Mouse (Mus musculus): ENCODE data around the gene Evi5. TPM values are rescaled to one million over a fixed set of nuclear protein-coding genes. Genes with fewer than 3 reads are reported as not detected.

Evi5 gene
- polyA plus RNA-seq, 1 experiment from 2014 or later: 46.5 TPM

DNA sequence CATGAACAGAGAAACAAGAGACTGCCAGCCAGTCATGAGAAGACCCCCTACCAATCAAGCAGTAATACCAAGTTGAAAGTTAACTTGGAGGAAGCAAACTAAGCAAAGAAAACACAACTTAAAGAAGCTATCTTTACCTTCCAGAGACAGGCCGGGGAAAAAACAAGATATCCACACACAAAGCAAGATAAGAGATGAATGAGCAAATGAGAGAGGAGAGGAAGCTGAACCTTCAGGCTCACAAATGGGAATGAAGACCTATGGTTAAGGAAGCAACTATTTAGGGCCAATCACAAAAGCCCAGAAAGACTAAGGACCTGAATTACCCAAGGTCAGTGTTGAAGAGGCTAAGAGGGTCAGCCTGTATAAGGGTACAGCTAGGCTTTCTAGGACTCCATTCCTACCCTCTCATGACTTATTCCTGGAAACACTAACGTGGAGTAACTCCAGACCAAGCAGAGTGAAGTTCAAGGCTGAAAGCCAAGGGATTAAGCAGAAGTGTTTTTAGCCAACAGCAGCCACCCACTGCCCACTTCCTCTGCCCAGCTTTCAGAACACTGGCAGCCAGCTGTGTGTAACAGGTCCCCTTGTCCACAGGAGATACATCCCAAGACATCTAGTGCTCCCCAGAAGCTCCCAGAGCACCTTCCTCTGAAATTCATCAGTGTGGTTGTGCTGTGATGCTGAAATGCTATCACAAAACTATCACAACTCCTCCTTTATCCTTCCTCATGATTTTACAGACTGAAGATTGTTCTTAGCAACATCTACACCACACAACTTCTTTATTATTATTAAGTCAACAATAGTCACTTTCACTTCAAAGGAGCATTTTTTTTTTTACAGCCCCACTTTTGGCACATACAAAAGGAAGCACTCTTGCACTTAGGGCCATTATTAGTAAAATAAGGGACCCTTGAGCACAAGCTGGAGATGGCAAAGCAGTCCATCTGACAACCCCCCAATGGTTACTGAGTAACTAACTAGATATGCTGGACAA lies 8.5 kb downstream of the Evi5 start:
- Histone ChIP-seq H3K36me3 (ENCODE audit: control insufficient read depth, insufficient read depth, low read length) (no peaks in the 10 kb centered on the region), H3K4me2 (ENCODE audit: low read length) (no peak overlapping the region), H3K4me3 (ENCODE audit: low read depth, low read length) (no peak overlapping the region), H3K27me3 (ENCODE audit: control insufficient read depth, insufficient read depth, low read depth, low read length) (no peaks in the 10 kb centered on the region), H3K4me1 (ENCODE audit: control insufficient read depth, insufficient read depth, low read length) (peaks cover 8% of the 10 kb centered on the region), H3K9me3 (replicated peaks; ENCODE audit: control insufficient read depth, low read length, poor library complexity, severe bottlenecking) (no peaks in the 10 kb centered on the region), H3K27ac (ENCODE audit: low read length) (no peak overlapping the region), H3K9ac (ENCODE audit: low read depth, low read length) (no peak overlapping the region)
- 63% methylated on average over 2 of the region's 2 CpGs for WGBS
- ATAC-seq: no peak

DNA sequence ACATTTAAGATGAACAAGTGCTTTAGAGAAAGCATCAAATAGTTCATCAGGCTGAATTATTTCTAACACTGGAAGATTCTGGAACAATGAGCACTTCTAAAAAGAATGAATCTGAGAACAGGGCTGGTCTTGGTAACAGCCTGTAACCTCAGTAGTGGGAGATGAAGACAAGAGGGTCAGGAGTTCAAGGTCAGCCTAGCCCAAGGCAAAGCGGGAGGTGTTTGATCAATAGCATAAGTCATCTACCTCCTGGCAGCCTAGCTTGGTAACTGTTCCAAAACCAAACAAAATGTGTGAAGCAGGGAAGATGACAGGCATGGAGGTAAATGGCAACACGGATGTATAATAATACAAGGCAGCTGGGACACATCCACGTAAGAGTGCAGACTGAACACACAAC lies 10.9 kb downstream of the Evi5 start:
- Histone ChIP-seq H3K27me3 (ENCODE audit: control insufficient read depth, insufficient read depth, low read depth, low read length) (no peaks in the 10 kb centered on the region), H3K27ac (ENCODE audit: low read length) (no peak overlapping the region), H3K4me2 (ENCODE audit: low read length) (no peak overlapping the region), H3K36me3 (ENCODE audit: control insufficient read depth, insufficient read depth, low read length) (no peaks in the 10 kb centered on the region), H3K4me3 (ENCODE audit: low read depth, low read length) (no peak overlapping the region), H3K9ac (ENCODE audit: low read depth, low read length) (no peak overlapping the region), H3K9me3 (replicated peaks; ENCODE audit: control insufficient read depth, low read length, poor library complexity, severe bottlenecking) (no peaks in the 10 kb centered on the region), H3K4me1 (ENCODE audit: control insufficient read depth, insufficient read depth, low read length) (peaks cover 8% of the 10 kb centered on the region)
- WGBS: 95% methylated on average over 3 of the region's 3 CpGs
- ATAC-seq: no peak

DNA sequence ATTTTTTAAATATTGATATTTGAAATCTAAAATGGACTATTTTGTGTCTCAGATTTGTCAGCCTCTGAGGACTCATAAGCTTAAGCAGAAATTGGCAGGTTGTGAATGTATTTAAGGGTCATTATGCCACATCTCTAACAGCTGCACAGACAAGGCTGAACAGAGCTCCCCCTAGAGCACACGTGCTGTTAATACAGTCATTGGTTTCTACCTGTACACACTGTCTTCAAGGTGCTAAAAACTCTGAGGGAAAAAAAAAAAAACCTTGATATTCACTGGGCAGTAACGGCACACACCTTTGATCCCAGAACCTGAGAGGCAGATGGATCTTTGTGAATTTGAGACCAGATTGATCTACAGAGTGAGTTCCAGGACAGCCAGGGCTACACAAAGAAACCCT lies 15.9 kb downstream of the Evi5 start:
- no peaks in the 10 kb centered on the region for H3K9me3 ChIP-seq (replicated peaks; ENCODE audit: control insufficient read depth, low read length, poor library complexity, severe bottlenecking)
- no peak overlapping the region for H3K4me3 ChIP-seq (ENCODE audit: low read depth, low read length)
- H3K27ac ChIP-seq (ENCODE audit: low read length): no peak overlapping the region
- WGBS: 54% methylated on average over 2 of the region's 2 CpGs
- H3K4me2 ChIP-seq (ENCODE audit: low read length): no peak overlapping the region
- H3K9ac ChIP-seq (ENCODE audit: low read depth, low read length): no peak overlapping the region
- H3K4me1 ChIP-seq (ENCODE audit: control insufficient read depth, insufficient read depth, low read length): peaks cover 7% of the 10 kb centered on the region; the same call in 1 of the 2 replicates
- no peaks in the 10 kb centered on the region for H3K27me3 ChIP-seq (ENCODE audit: control insufficient read depth, insufficient read depth, low read depth, low read length)
- H3K36me3 ChIP-seq (ENCODE audit: control insufficient read depth, insufficient read depth, low read length): no peaks in the 10 kb centered on the region
- ATAC-seq: no peak

DNA sequence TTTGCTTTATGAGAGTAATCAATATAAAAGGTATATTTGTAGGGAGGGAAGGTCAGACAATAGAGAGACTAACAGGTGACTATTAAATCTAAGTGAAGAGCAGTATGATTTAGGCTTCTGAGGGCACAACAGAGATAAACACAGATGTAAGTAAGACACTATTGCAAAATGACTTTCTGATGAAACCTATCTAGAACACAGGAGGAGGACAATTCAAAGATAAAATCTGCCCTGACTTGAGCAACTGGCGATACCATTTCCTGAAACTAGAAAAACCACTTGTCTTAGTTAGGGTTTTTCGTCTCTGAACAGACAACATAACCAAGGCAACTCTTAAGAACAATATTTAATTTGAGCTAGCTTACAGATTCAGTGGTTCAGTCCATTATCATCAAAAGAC lies 19.4 kb downstream of the Evi5 start:
- WGBS: 95% methylated on average over 2 of the region's 2 CpGs
- no peaks in the 10 kb centered on the region for H3K9me3 ChIP-seq (replicated peaks; ENCODE audit: control insufficient read depth, low read length, poor library complexity, severe bottlenecking)
- no peaks in the 10 kb centered on the region for H3K27me3 ChIP-seq (ENCODE audit: control insufficient read depth, insufficient read depth, low read depth, low read length)
- no peak overlapping the region for H3K9ac ChIP-seq (ENCODE audit: low read depth, low read length)
- no peaks in the 10 kb centered on the region for H3K36me3 ChIP-seq (ENCODE audit: control insufficient read depth, insufficient read depth, low read length)
- H3K27ac ChIP-seq (ENCODE audit: low read length): no peak overlapping the region
- H3K4me1 ChIP-seq (ENCODE audit: control insufficient read depth, insufficient read depth, low read length): peaks cover 8% of the 10 kb centered on the region; the same call in 1 of the 2 replicates
- no peak overlapping the region for H3K4me2 ChIP-seq (ENCODE audit: low read length)
- H3K4me3 ChIP-seq (ENCODE audit: low read depth, low read length): no peak overlapping the region
- no peak for ATAC-seq

DNA sequence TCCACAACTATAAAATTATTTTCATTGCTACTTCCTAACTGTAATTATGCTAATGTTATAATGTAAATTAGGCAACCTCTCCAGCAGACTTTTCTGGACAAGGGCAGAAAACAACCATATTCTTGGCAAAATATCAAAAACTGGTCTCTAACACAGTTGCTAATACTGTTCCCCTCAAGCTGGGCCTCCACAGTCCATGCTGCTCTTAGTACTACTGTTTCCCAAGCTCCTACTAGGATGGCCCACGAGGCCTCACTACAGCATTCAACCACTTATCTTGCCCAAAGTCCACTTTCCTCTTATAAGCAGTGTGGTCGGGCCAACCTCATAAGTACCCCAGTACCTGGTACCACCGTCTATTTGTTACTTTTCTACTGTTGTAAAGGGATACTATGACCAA lies 20.4 kb downstream of the Evi5 start:
- Histone ChIP-seq H3K36me3 (ENCODE audit: control insufficient read depth, insufficient read depth, low read length) (no peaks in the 10 kb centered on the region), H3K4me2 (ENCODE audit: low read length) (no peak overlapping the region), H3K9ac (ENCODE audit: low read depth, low read length) (no peak overlapping the region), H3K27ac (ENCODE audit: low read length) (no peak overlapping the region), H3K27me3 (ENCODE audit: control insufficient read depth, insufficient read depth, low read depth, low read length) (no peaks in the 10 kb centered on the region), H3K4me3 (ENCODE audit: low read depth, low read length) (no peak overlapping the region), H3K9me3 (replicated peaks; ENCODE audit: control insufficient read depth, low read length, poor library complexity, severe bottlenecking) (no peaks in the 10 kb centered on the region), H3K4me1 (ENCODE audit: control insufficient read depth, insufficient read depth, low read length) (peaks cover 8% of the 10 kb centered on the region; the same call in 1 of the 2 replicates)
- 69% methylated on average over 3 of the region's 3 CpGs for WGBS
- ATAC-seq: no peak

DNA sequence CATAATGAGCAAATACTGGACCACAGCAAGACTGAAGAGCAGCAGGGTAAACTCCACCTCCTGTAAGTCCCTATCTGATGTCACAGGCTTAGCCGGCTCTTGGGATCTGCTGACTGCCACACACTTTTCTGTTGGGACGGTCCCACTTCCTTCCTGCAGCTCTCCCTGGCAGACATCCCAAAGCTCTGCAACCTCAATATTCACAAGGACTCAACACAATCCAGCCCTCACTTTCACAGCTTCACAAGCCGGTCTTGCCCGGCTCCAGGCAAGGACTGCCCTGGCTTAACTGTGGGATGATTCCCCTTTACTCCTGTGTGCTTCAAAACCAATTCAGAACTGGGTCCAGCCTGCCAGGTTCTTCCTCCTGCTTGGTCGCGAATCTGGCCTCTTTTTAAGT lies 21.1 kb downstream of the Evi5 start:
- no peak overlapping the region for H3K4me2 ChIP-seq (ENCODE audit: low read length)
- no peaks in the 10 kb centered on the region for H3K27me3 ChIP-seq (ENCODE audit: control insufficient read depth, insufficient read depth, low read depth, low read length)
- 0 out of 2 replicates have a peak overlapping the region, but pooled peaks have one; percentile 20 for H3K9ac ChIP-seq (ENCODE audit: low read depth, low read length)
- H3K4me1 ChIP-seq (ENCODE audit: control insufficient read depth, insufficient read depth, low read length): peaks cover 8% of the 10 kb centered on the region; the same call in 1 of the 2 replicates
- WGBS: 9% methylated on average over 6 of the region's 6 CpGs
- no peak for ATAC-seq
- H3K9me3 ChIP-seq (replicated peaks; ENCODE audit: control insufficient read depth, low read length, poor library complexity, severe bottlenecking): no peaks in the 10 kb centered on the region
- no peaks in the 10 kb centered on the region for H3K36me3 ChIP-seq (ENCODE audit: control insufficient read depth, insufficient read depth, low read length)
- no peak overlapping the region for H3K4me3 ChIP-seq (ENCODE audit: low read depth, low read length)
- no peak overlapping the region for H3K27ac ChIP-seq (ENCODE audit: low read length)

DNA sequence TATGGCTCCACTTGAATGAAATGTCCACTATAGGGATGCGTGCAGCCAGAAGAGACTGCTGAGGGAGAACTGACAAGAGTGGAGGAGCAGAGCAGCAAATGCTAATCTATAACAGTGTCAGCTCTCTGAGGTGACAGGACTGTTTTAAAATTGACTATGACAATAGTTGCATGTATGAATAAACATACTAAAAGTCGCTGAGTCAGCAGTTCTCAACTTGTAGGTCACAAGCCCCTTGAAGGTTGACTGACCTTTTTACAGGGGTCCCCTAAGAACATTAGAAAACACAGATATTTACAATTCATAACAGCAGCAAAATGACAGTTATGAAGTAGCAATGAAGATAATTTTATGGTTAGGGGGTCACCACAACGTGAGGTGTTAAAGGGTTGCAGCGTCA lies 25.9 kb downstream of the Evi5 start:
- no peak for ATAC-seq
- 93% methylated on average over 4 of the region's 4 CpGs for WGBS
- H3K9me3 ChIP-seq (replicated peaks; ENCODE audit: control insufficient read depth, low read length, poor library complexity, severe bottlenecking): no peaks in the 10 kb centered on the region

DNA sequence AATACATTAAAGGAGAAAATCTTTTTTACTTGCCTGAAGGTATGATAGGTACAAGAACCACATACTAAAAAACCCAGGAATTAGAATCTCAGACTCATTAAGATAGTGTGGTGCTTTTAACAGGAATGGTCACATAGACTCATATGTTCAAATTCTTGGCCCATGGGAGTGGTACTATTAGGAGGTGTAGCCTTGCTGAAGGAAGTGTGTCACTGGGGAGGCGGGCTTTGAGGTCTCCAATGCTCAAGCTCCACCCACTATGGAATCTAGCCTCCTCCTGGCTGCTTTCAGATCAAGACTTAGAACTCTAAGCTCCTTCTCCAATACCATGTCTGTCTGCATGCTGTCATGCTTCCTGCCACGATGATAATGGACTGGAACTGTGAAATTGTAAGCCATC lies 27.1 kb downstream of the Evi5 start:
- Histone ChIP-seq H3K9me3 (replicated peaks; ENCODE audit: control insufficient read depth, low read length, poor library complexity, severe bottlenecking) (no peaks in the 10 kb centered on the region), H3K9ac (ENCODE audit: low read depth, low read length) (no peak overlapping the region), H3K27me3 (ENCODE audit: control insufficient read depth, insufficient read depth, low read depth, low read length) (no peaks in the 10 kb centered on the region), H3K4me3 (ENCODE audit: low read depth, low read length) (no peak overlapping the region), H3K4me1 (ENCODE audit: control insufficient read depth, insufficient read depth, low read length) (no peaks in the 10 kb centered on the region), H3K27ac (ENCODE audit: low read length) (no peak overlapping the region), H3K36me3 (ENCODE audit: control insufficient read depth, insufficient read depth, low read length) (no peaks in the 10 kb centered on the region), H3K4me2 (ENCODE audit: low read length) (no peak overlapping the region)
- WGBS: 76% methylated on average over 2 of the region's 2 CpGs
- no peak for ATAC-seq

More for the DNA sequence above, 25.9 kb downstream of the Evi5 start:
- H3K9ac ChIP-seq (ENCODE audit: low read depth, low read length): no peak overlapping the region
- H3K27me3 ChIP-seq (ENCODE audit: control insufficient read depth, insufficient read depth, low read depth, low read length): no peaks in the 10 kb centered on the region
- H3K27ac ChIP-seq (ENCODE audit: low read length): no peak overlapping the region
- no peak overlapping the region for H3K4me3 ChIP-seq (ENCODE audit: low read depth, low read length)
- 0 out of 2 replicates have a peak, but pooled peaks cover 1% of the 10 kb centered on the region for H3K4me1 ChIP-seq (ENCODE audit: control insufficient read depth, insufficient read depth, low read length)
- H3K4me2 ChIP-seq (ENCODE audit: low read length): no peak overlapping the region
- no peaks in the 10 kb centered on the region for H3K36me3 ChIP-seq (ENCODE audit: control insufficient read depth, insufficient read depth, low read length)

DNA sequence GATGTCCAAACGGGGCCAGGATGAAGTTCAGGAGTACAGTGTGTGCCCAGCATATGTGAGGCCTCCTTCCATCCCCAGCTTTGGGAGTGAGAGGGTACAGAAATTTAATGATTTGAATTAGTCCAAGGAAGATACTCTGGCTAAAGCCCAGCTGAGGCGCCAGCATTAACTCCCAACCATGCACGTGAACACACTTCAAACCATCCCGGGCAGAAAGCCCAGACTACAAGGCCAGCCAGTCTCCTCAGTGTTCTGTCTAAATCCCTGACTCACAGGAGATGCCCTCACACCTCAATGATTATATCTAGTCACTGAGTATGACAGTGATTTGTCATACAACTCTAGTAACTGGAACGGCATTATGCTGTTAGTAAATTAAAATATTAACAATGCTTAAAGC lies 27.6 kb downstream of the Evi5 start:
- Histone ChIP-seq H3K4me2 (ENCODE audit: low read length) (no peak overlapping the region), H3K9me3 (replicated peaks; ENCODE audit: control insufficient read depth, low read length, poor library complexity, severe bottlenecking) (no peaks in the 10 kb centered on the region), H3K4me1 (ENCODE audit: control insufficient read depth, insufficient read depth, low read length) (no peaks in the 10 kb centered on the region), H3K36me3 (ENCODE audit: control insufficient read depth, insufficient read depth, low read length) (no peaks in the 10 kb centered on the region), H3K27me3 (ENCODE audit: control insufficient read depth, insufficient read depth, low read depth, low read length) (no peaks in the 10 kb centered on the region), H3K4me3 (ENCODE audit: low read depth, low read length) (no peak overlapping the region), H3K27ac (ENCODE audit: low read length) (no peak overlapping the region), H3K9ac (ENCODE audit: low read depth, low read length) (no peak overlapping the region)
- no peak for ATAC-seq
- WGBS: 80% methylated on average over 5 of the region's 5 CpGs
